Mouse (Mus musculus): Measurements from ENCODE around the gene Ghitm.
"Not testable (repeated sequence)": the region's sequence is repeated elsewhere in the genome, so short reads cannot be mapped to it uniquely, and the experiment has no call there.

Gene Ghitm

GRCm38 (mm10) chr14:37135127-37135593 lies at the start of gene Ghitm:
Gene Ghitm, minus strand, starts transcription at chr14:37135272.
- peak; percentile 92 to 94 for DNase-seq (ENCODE audit: low spot score in 2 of 2)

- DNase-seq (ENCODE audit: low spot score in 2 of 2) = no peak
Observed at GRCm38 (mm10) chr14:37184871-37185270, 49.8 kb upstream of the Ghitm start.

- DNase-seq (ENCODE audit: low spot score in 2 of 2) = no peak
Observed at GRCm38 (mm10) chr14:37174484-37174883, 39.4 kb upstream of the Ghitm start.

GRCm38 (mm10) chr14:37165266-37165926 lies 30.3 kb upstream of the Ghitm start:
- no peak for DNase-seq (ENCODE audit: low spot score in 2 of 2)

GRCm38 (mm10) chr14:37164392-37165032 lies 29.4 kb upstream of the Ghitm start:
- no peak for DNase-seq (ENCODE audit: low spot score in 2 of 2)

GRCm38 (mm10) chr14:37163277-37163956 lies 28.3 kb upstream of the Ghitm start:
- peak in 1 of 2 experiments; percentile 23 for DNase-seq (ENCODE audit: low spot score in 2 of 2)

- DNase-seq (ENCODE audit: low spot score in 2 of 2) = no peak
Observed at GRCm38 (mm10) chr14:37154391-37154790, 19.3 kb upstream of the Ghitm start.

- DNase-seq (ENCODE audit: low spot score in 2 of 2) = no peak
Observed at GRCm38 (mm10) chr14:37139051-37139710, 4.1 kb upstream of the Ghitm start.

GRCm38 (mm10) chr14:37137596-37137995 lies 2.5 kb upstream of the Ghitm start:
- DNase-seq (ENCODE audit: low spot score in 2 of 2) = not testable (repeated sequence)

GRCm38 (mm10) chr14:37136110-37136509 lies 1.0 kb upstream of the Ghitm start:
- no peak for DNase-seq (ENCODE audit: low spot score in 2 of 2)

GRCm38 (mm10) chr14:37135671-37136070 lies 599 bp upstream of the Ghitm start:
- DNase-seq (ENCODE audit: low spot score in 2 of 2) = no peak

- no peak for DNase-seq (ENCODE audit: low spot score in 2 of 2)
Observed at GRCm38 (mm10) chr14:37134304-37135126, 557 bp downstream of the Ghitm start.

- DNase-seq (ENCODE audit: low spot score in 2 of 2) = peak in 1 of 2 experiments; percentile 12
Observed at GRCm38 (mm10) chr14:37127652-37128051, 7.4 kb downstream of the Ghitm start.

GRCm38 (mm10) chr14:37119233-37119632 lies 15.8 kb downstream of the Ghitm start:
- DNase-seq (ENCODE audit: low spot score in 2 of 2) = no peak

- no peak for DNase-seq (ENCODE audit: low spot score in 2 of 2)
Observed at GRCm38 (mm10) chr14:37113922-37114321, 21.1 kb downstream of the Ghitm start, which contains the start of gene 2610528A11Rik. Gene 2610528A11Rik, minus strand, starts transcription at chr14:37114022.

- DNase-seq (ENCODE audit: low spot score in 2 of 2) = no peak
Observed at GRCm38 (mm10) chr14:37112931-37113330, 22.1 kb downstream of the Ghitm start.

GRCm38 (mm10) chr14:37111371-37111770 lies 23.7 kb downstream of the Ghitm start:
- DNase-seq (ENCODE audit: low spot score in 2 of 2) = no peak

- no peak for DNase-seq (ENCODE audit: low spot score in 2 of 2)
Observed at GRCm38 (mm10) chr14:37110456-37110855, 24.6 kb downstream of the Ghitm start.

GRCm38 (mm10) chr14:37109975-37110374 lies 25.1 kb downstream of the Ghitm start:
- no peak for DNase-seq (ENCODE audit: low spot score in 2 of 2)

- no peak for DNase-seq (ENCODE audit: low spot score in 2 of 2)
Observed at GRCm38 (mm10) chr14:37109460-37109859, 25.6 kb downstream of the Ghitm start.

- no peak for DNase-seq (ENCODE audit: low spot score in 2 of 2)
Observed at GRCm38 (mm10) chr14:37105846-37106245, 29.2 kb downstream of the Ghitm start.

All from spleen, postnatal 14 days (tissue).